Mouse (Mus musculus) regulatory T cell (primary cell): ENCODE measurements around the gene Ctsh.
"Not testable (repeated sequence)": the region's sequence is repeated elsewhere in the genome, so short reads cannot be mapped to it uniquely, and the experiment has no call there.

ENCODE experiments used
- in situ Hi-C: fragments of 300-600 bp; cut with MboI, MseI; formaldehyde crosslinking; loops from one replicate; pipeline ENCODE4 v1.15.1; 2025; ENCODE audit warnings: high pct_unique_total_duplicates

Gene Ctsh

GRCm38 (mm10) chr9:90053852-90054251, at the start of gene Ctsh:
Gene Ctsh (plus strand): TSS chr9:90054152.
- in situ Hi-C loops: no loop called here

- in situ Hi-C loops: no loop called here
Measured at GRCm38 (mm10) chr9:90006432-90006831, 47.5 kb upstream of the Ctsh start.

- in situ Hi-C loops: no loop called here
Measured at GRCm38 (mm10) chr9:90007094-90007493, 46.9 kb upstream of the Ctsh start.

- in situ Hi-C loops: no loop called here
Measured at GRCm38 (mm10) chr9:90008138-90008537, 45.8 kb upstream of the Ctsh start.

GRCm38 (mm10) chr9:90011849-90012248, 42.1 kb upstream of the Ctsh start:
- in situ Hi-C loops: no loop called here

- in situ Hi-C loops: no loop called here
Measured at GRCm38 (mm10) chr9:90014649-90015048, 39.3 kb upstream of the Ctsh start.

- in situ Hi-C loops: no loop called here
Measured at GRCm38 (mm10) chr9:90016204-90016603, 37.7 kb upstream of the Ctsh start.

- in situ Hi-C loops: no loop called here
Measured at GRCm38 (mm10) chr9:90020866-90021265, 33.1 kb upstream of the Ctsh start.

GRCm38 (mm10) chr9:90021442-90021841, 32.5 kb upstream of the Ctsh start:
- in situ Hi-C loops: no loop called here

GRCm38 (mm10) chr9:90027709-90028108, 26.2 kb upstream of the Ctsh start:
- in situ Hi-C loops: no loop called here

- in situ Hi-C loops: no loop called here
Measured at GRCm38 (mm10) chr9:90033922-90034321, 20.0 kb upstream of the Ctsh start.

GRCm38 (mm10) chr9:90035168-90035567, 18.8 kb upstream of the Ctsh start:
- in situ Hi-C loops: no loop called here

GRCm38 (mm10) chr9:90035794-90036193, 18.2 kb upstream of the Ctsh start:
- in situ Hi-C loops: no loop called here

- in situ Hi-C loops: no loop called here
Measured at GRCm38 (mm10) chr9:90036313-90036712, 17.6 kb upstream of the Ctsh start.

- in situ Hi-C loops: no loop called here
Measured at GRCm38 (mm10) chr9:90038535-90038934, 15.4 kb upstream of the Ctsh start.

GRCm38 (mm10) chr9:90040916-90041315, 13.0 kb upstream of the Ctsh start:
- in situ Hi-C loops: no loop called here

GRCm38 (mm10) chr9:90041556-90041955, 12.4 kb upstream of the Ctsh start:
- in situ Hi-C loops: no loop called here

- in situ Hi-C loops: not testable (repeated sequence)
Measured at GRCm38 (mm10) chr9:90042906-90043305, 11.0 kb upstream of the Ctsh start.

- in situ Hi-C loops: no loop called here
Measured at GRCm38 (mm10) chr9:90045191-90045590, 8.8 kb upstream of the Ctsh start.

- in situ Hi-C loops: no loop called here
Measured at GRCm38 (mm10) chr9:90047937-90048627, 5.9 kb upstream of the Ctsh start.

GRCm38 (mm10) chr9:90054371-90055145, 606 bp downstream of the Ctsh start:
- in situ Hi-C loops: no loop called here

GRCm38 (mm10) chr9:90055409-90055808, 1.5 kb downstream of the Ctsh start:
- in situ Hi-C loops: no loop called here

GRCm38 (mm10) chr9:90055911-90056310, 2.0 kb downstream of the Ctsh start:
- in situ Hi-C loops: no loop called here
